Mouse (Mus musculus) G1E (cell line): ENCODE measurements around the gene Ttc17.

Experiments
- CTCF ChIP-seq: IDR thresholded peaks from 2 replicates; pipeline ENCODE4 v1.5.1; 2012; ENCODE audit warnings: low read depth, low read length, inconsistent platforms, mixed read lengths
- GATA1 ChIP-seq: IDR thresholded peaks from 2 replicates; pipeline ENCODE4 v1.6.1; 2012; ENCODE audit warnings: borderline replicate concordance, low read length, inconsistent platforms, mixed read lengths
- POLR2AphosphoS5 ChIP-seq: IDR thresholded peaks from 2 replicates; pipeline ENCODE4 v1.6.1; 2012; ENCODE audit warnings: low read depth, low read length, inconsistent platforms; ENCODE audit not compliant: insufficient replicate concordance
- TAL1 ChIP-seq: conservative IDR thresholded peaks from 2 replicates; pipeline ENCODE4 v1.6.1; 2012; ENCODE audit warnings: low read depth, low read length, inconsistent platforms, mixed read lengths

- TF ChIP-seq CTCF (no peak), POLR2AphosphoS5 (no peak), TAL1 (no peak), GATA1 (no peak)
These were observed 77.2 kb downstream of the Ttc17 start for GRCm38 (mm10) chr2:94329336-94329735.
